Mouse (Mus musculus) cortical plate, adult 2 months (tissue): Measurements from ENCODE around the gene Psat1. TPM values are rescaled to one million over a fixed set of nuclear protein-coding genes. Genes with fewer than 3 reads are reported as not detected.

Source experiments
- H3K27ac ChIP-seq: fragments of 200-500 bp; 2 replicates; pipeline ENCODE4 v1.5.1; 2012; ENCODE audit warnings: low read length, control low read depth, inconsistent platforms; ENCODE audit not compliant: insufficient read depth
- H3K4me1 ChIP-seq: fragments of 200-500 bp; 2 replicates; pipeline ENCODE4 v1.6.1; 2011; ENCODE audit warnings: low read length; ENCODE audit not compliant: control insufficient read depth, insufficient read depth
- H3K4me3 ChIP-seq: fragments of 200-500 bp; 2 replicates; pipeline ENCODE4 v1.5.1; 2011; ENCODE audit warnings: mild to moderate bottlenecking, low read length, control low read depth; ENCODE audit not compliant: insufficient read depth
- CTCF ChIP-seq: fragments of 200-500 bp; IDR thresholded peaks from 2 replicates; pipeline ENCODE4 v1.5.1; 2011; ENCODE audit warnings: mild to moderate bottlenecking, control low read depth, low read length; ENCODE audit not compliant: insufficient read depth; ENCODE audit errors: extremely low read depth
- POLR2A ChIP-seq: fragments of 200-500 bp; IDR thresholded peaks from 2 replicates; pipeline ENCODE4 v1.6.1; 2011; ENCODE audit warnings: mild to moderate bottlenecking, low read length, control low read depth; ENCODE audit not compliant: insufficient read depth; ENCODE audit errors: extremely low read depth
- polyA plus RNA-seq: library from polyadenylated mRNA; depleted of rRNA; stranded (reverse); fragments of >200 nt; gene quantifications from 2 replicates; pipeline ENCODE4 v1.2.3, GENCODE M21; 2012; rRNA removed

The Psat1 gene
- polyA plus RNA-seq, 1 experiment = 125 TPM

DNA sequence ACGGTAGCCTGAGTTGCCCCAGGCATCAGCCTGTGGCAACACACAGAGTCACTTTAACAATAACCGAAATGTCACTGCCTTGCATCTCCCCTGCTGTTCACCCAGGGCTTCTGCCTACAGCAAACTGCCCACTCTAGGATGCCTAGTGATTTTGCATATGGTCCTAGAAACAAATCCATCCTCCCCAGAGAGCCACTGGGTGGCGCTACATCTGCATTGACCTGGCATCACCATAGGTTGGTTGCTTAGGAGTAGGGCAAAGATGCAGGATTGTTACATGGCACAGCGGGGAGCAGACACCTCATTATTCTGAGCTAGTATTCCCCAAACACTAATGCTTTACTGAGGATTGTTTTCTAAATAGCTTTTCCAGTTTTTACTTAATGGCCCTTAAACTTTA lies 80.3 kb downstream of the Psat1 start:
- no peaks in the 10 kb centered on the region for H3K4me1 ChIP-seq
- no peak overlapping the region for H3K4me3 ChIP-seq
- TF ChIP-seq POLR2A = no peak
- TF ChIP-seq CTCF = 0 out of 2 replicates have a peak, but pooled peaks have one; percentile 25
- H3K27ac ChIP-seq = no peak overlapping the region

GRCm38 (mm10) chr19:15866126-15866525 lies 81.0 kb downstream of the Psat1 start:
- no peak overlapping the region for H3K4me3 ChIP-seq
- no peak overlapping the region for H3K27ac ChIP-seq
- no peak for TF ChIP-seq POLR2A
- TF ChIP-seq CTCF = no peak
- no peaks in the 10 kb centered on the region for H3K4me1 ChIP-seq

DNA sequence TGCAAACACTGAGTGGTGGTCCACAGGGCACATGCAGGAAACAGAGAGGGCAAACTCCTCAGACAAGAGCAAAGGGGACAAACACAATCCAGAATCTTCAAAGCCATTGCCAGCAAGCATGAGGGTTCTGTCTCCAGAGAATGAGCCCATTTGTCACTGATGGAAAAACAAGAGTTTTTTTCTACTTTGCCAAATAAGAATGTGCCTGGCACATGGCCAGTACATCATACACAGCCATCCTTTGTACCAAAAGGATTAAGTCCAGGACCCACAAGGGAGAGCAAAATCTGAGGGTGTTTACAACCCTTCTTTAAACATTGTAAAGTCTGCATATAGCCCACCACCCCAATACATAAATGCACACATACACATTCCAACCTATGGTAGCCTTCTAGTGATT lies 81.7 kb downstream of the Psat1 start:
- TF ChIP-seq CTCF (no peak), POLR2A (no peak)
- no peak overlapping the region for H3K27ac ChIP-seq
- no peak overlapping the region for H3K4me3 ChIP-seq
- no peaks in the 10 kb centered on the region for H3K4me1 ChIP-seq

- Histone ChIP-seq H3K4me3 (no peak overlapping the region), H3K27ac (no peak overlapping the region), H3K4me1 (no peaks in the 10 kb centered on the region)
- TF ChIP-seq CTCF (no peak), POLR2A (no peak)
Observed at GRCm38 (mm10) chr19:15864129-15864528, 83.0 kb downstream of the Psat1 start.

- TF ChIP-seq CTCF = no peak
- TF ChIP-seq POLR2A = no peak
- no peak overlapping the region for H3K4me3 ChIP-seq
- H3K4me1 ChIP-seq = no peaks in the 10 kb centered on the region
- H3K27ac ChIP-seq = no peak overlapping the region
Observed at GRCm38 (mm10) chr19:15855379-15855778, 91.8 kb downstream of the Psat1 start.

Other genes with a start within 250 kb of the Psat1 start
- 8.6 and 9.0 TPM in 2 replicates for gene Cep78, start 37.7 kb upstream of the Psat1 start, polyA plus RNA-seq
- gene Gnaq, start 185.5 kb upstream of the Psat1 start, polyA plus RNA-seq = 59.1 and 63.5 TPM in 2 replicates